Mouse (Mus musculus) splenic B cell, adult 2 months (primary cell): ENCODE data around the gene Fbxl18.
"Not testable (repeated sequence)": the region's sequence is repeated elsewhere in the genome, so short reads cannot be mapped to it uniquely, and the experiment has no call there.

Experiments used
- DNase-seq: peaks from one replicate; pipeline ENCODE4 v3.0.0-alpha.2; 2011; ENCODE audit warnings: low read depth, low spot score
- H3K27me3 ChIP-seq: 2 replicates; pipeline ENCODE4 v1.6.1; 2012; ENCODE audit warnings: mild to moderate bottlenecking, low read length, moderate library complexity, mixed read lengths; ENCODE audit not compliant: control insufficient read depth, poor library complexity, insufficient read depth, severe bottlenecking
- H3K36me3 ChIP-seq: 2 replicates; pipeline ENCODE4 v1.6.1; 2012; ENCODE audit warnings: mild to moderate bottlenecking, low read length, moderate library complexity, mixed read lengths; ENCODE audit not compliant: control insufficient read depth, poor library complexity, insufficient read depth, severe bottlenecking

Gene Fbxl18

GRCm38 (mm10) chr5:142898316-142898715, 3.1 kb upstream of the Fbxl18 start:
- Histone ChIP-seq H3K27me3 (no peaks in the 10 kb centered on the region), H3K36me3 (peaks cover 24% of the 10 kb centered on the region)
- peak; percentile 23 for DNase-seq

DNA sequence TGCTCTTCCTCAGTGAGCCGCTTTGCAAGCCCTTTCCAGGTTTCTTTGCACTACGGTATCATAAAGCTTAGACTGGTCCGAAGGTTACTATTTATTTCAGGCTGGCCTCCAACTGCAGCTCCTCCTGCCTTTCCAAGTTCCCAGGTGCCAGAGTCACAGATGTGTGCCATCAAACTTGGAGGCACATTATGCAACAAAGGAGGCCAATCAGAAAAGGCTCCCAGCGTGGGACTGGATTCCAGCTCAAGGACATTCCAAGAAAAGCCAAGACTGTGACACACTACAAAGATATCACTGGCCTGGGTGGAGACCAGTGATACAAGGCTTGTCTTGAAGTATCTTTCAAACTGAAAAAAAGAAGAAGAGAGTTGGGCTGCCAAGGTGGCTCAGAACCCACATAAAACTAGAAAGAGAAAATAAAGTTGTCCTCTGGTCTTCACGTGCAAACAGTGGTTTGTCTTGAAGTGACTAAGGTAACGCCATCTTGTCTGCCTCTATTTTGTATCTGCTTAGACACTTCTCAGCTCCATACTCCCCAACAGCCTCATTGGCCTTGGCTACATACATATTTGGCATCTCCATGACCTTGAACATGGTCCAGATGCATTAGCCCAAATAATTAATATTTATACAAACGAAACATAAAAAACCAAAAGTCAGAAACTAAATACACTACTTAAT, 2.5 kb upstream of the Fbxl18 start:
- peak; percentile 31 for DNase-seq
- no peaks in the 10 kb centered on the region for H3K27me3 ChIP-seq
- peaks cover 19% of the 10 kb centered on the region for H3K36me3 ChIP-seq

DNA sequence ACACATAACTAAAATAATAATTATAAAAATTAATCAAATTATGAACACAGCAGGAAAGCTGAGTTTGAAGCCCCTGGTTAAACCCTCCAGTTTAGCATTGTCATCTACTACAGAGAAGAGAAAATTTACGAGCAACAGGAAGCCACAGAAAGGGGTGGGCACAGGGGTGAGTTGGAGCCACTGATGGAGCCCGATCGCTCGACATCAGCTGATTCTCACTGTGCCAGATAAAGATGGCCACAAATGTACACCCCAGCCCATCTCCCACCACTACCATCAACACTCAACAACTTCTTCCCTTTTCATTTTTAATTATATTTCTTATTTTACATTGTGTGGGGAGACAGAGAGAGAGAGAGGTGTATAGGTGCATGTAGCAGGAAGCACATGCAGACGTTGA, 1.5 kb upstream of the Fbxl18 start:
- DNase-seq, result peak; percentile 58
- Histone ChIP-seq H3K27me3 (no peaks in the 10 kb centered on the region), H3K36me3 (peaks cover 10% of the 10 kb centered on the region)

DNA sequence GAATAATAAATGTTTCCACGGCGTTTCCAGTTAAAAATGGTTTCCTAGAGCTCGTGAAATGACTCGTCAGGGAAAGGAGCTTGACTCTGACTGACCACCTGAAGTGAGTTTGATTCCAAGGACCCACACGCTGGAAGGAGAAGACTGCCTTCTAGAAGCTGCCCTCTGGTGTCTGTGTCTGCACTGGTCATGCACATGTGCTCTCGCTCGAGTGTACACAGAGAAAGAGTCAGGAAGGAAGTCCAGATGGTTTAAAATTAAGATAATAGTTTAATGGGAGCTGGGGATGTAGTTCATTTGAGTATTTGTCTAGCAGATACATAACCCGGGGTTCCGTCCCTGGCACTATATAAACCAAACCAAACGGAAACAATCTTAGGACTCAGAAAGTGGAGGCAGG, 971 bp upstream of the Fbxl18 start:
- peaks cover 9% of the 10 kb centered on the region for H3K36me3 ChIP-seq
- peak; percentile 60 for DNase-seq
- H3K27me3 ChIP-seq, result no peaks in the 10 kb centered on the region

DNA sequence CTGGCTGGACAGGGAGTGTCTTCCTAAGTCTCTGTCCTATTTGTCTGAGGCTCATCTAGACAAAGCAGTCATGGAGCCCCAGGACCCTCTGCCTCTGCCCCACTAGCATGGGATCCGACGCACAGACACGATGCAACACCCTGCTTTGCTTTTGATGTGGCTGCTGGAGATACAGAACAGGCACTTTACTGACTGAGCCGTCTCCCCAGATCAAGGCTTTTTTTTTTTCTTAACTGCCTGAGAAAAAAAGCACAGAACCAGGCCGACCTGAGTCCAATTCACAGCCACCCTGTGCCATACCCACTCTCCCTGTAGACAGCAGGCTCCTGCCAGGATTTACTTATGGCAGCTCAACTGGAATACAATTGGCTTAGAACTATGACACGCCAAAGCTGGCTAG, 3.8 kb downstream of the Fbxl18 start:
- no peaks in the 10 kb centered on the region for H3K27me3 ChIP-seq
- no peaks in the 10 kb centered on the region for H3K36me3 ChIP-seq
- no peak for DNase-seq

- H3K36me3 ChIP-seq, DNase-seq, H3K27me3 ChIP-seq: not testable (repeated sequence)
Measured at GRCm38 (mm10) chr5:142887533-142887932, 7.7 kb downstream of the Fbxl18 start.

DNA sequence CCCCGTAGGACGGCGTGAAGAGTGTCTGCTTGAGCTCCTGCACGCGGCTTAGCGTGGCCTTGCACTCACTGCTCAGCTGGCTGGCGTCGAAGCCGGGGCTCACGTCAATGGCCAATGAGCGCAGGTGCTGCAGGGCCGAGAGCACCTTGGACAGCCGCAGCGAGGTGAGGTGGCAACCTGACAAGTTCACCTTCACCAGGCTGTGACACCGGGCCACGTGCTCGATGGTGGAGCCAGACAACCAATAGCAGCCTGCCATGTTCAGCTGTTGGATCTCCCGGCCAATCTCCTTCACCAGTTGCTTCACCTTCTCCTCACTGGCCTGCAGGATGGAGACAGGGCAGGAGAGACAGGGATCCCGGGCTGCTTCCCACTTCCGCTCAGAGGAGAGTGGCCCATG, 8.5 kb downstream of the Fbxl18 start:
- H3K36me3 ChIP-seq, result no peaks in the 10 kb centered on the region
- no peak for DNase-seq
- H3K27me3 ChIP-seq, result no peaks in the 10 kb centered on the region

DNA sequence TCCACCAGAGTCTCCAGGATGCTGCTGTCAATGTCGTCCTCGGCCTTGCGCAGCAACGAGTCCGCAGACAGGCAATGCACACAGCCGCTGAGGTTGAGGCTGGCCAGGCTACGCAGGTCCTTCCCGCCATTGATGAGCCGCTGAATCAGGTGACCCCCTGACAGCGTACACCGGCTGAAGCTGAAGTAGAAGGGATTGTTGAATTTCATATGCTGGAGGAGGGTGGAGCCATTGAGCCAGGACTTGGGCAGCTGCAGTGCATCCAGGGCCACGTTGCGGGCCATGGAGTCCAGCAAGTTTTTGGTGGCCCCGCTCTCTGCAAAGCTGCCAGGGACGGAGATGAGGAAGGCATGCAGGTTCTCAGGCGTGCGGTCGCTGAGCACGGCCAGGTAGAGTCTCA, 9.0 kb downstream of the Fbxl18 start:
- DNase-seq, result no peak
- no peaks in the 10 kb centered on the region for H3K27me3 ChIP-seq
- no peaks in the 10 kb centered on the region for H3K36me3 ChIP-seq

DNA sequence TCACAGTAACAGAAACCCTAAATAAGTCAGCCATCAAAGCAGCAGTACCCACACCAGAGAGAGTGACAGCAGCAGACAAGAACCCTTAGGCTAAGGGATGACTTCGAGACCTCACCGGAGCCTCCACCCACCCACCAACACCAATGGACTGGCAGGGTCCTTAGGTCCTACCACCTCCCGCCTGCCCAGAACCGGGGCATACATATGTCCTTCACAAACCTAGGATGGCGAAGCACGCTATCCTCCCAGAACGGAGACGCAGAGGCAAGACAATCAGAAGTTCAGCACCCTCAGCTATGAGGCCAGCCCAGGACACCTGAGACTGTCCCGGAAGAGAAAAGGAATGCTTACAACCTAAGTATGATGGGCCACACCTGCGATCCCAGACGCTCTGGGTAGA, 12.8 kb downstream of the Fbxl18 start:
- DNase-seq, result no peak
- Histone ChIP-seq H3K27me3 (no peaks in the 10 kb centered on the region), H3K36me3 (no peaks in the 10 kb centered on the region)

DNA sequence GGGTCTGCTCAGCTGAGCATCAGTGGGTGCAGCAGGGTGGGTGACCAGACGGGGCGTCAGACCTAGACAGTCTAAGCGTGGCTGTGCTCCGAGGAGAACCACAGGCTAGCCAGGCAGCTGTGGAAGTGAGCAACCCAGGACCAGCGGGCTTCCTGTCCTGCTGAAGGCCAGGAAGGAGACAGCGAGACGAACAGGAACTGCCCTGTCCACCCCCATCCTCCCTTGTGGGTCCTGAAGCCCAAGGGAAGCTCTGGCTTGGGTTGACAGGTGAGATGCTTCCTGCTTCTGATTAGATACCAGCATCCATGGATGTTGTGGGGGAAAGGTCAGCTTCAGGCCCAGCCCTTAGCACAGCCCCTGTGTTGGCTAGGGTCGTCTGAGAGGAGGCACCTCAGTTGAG, 13.3 kb downstream of the Fbxl18 start:
- DNase-seq, result no peak
- no peaks in the 10 kb centered on the region for H3K27me3 ChIP-seq

GRCm38 (mm10) chr5:142880806-142881516, 14.3 kb downstream of the Fbxl18 start:
- no peaks in the 10 kb centered on the region for H3K27me3 ChIP-seq
- no peak for DNase-seq

More for the DNA sequence above, 13.3 kb downstream of the Fbxl18 start:
- no peaks in the 10 kb centered on the region for H3K36me3 ChIP-seq

DNA sequence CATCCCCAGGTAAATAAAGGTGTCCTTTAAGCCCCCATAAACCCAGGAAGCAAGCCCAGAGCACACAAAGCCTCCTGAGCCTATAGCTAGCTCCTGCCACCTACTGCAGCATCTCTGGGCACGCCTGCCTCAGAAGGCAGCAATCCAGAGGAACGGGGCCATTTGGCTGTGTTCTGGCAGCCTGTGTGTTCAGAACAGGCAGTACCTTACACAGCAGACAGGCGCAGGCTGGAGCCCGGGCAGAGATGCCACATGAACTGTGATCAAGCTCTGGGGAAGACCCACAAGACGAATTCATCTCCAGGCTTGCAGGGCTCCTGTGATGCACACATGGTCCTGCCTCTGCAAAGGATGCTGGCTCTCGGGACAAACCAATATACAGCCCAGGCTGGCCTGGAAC, 15.0 kb downstream of the Fbxl18 start:
- no peaks in the 10 kb centered on the region for H3K27me3 ChIP-seq
- H3K36me3 ChIP-seq, result no peaks in the 10 kb centered on the region
- no peak for DNase-seq

More at GRCm38 (mm10) chr5:142880806-142881516, 14.3 kb downstream of the Fbxl18 start:
- no peaks in the 10 kb centered on the region for H3K36me3 ChIP-seq

DNA sequence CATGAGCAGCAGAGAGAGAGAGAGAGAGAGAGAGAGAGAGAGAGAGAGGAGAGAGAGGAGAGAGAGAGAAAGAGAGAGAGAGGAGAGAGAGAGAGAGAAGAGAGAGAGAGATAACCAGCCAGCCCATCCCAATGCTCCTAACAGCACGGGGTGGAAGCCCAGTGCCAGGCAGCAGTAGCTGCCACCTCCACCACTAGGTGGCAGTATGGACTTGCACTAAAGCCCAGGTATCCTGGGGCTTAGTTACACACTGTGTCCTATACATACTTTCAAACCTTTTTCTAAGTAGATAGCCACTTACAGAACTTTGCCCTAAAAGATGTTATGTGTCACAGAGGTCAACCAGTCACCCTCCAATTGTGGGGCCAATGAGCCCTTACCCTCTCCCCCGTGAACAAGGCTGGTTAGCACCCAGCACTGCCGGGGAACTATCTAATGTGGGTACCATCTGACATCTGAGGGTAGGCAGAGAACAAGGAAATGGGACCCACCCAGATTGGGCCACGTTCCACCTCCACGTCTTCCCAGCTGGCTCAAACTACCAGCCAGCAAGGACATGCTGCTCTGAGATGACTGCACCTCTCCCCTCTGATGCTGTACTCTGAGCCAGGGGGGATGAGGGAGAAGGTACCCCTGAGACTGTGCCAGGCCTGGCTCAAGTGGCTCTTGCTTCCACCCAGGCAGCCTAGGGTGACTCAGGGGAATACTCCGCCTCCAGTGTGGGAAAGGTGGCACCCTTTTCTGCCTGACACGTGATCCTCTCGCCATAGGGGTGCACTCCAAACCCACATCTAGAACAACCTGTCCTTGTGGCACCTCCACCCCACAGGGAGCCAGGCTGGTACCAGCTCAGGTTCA, 15.7 kb downstream of the Fbxl18 start:
- H3K27me3 ChIP-seq, result no peaks in the 10 kb centered on the region
- DNase-seq, result peak; percentile 93
- H3K36me3 ChIP-seq, result no peaks in the 10 kb centered on the region

- Histone ChIP-seq H3K36me3 (no peaks in the 10 kb centered on the region), H3K27me3 (no peaks in the 10 kb centered on the region)
- no peak for DNase-seq
Measured at GRCm38 (mm10) chr5:142878570-142878969, 16.7 kb downstream of the Fbxl18 start.
